Mouse (Mus musculus) midbrain, postnatal 0 days (tissue): ENCODE results near the gene Tmem217. TPM values are rescaled to one million over a fixed set of nuclear protein-coding genes. Genes with fewer than 3 reads are reported as not detected.
"Not testable (repeated sequence)": the region's sequence is repeated elsewhere in the genome, so short reads cannot be mapped to it uniquely, and the experiment has no call there.

Experiments
- ATAC-seq: fragments of 200-750 bp; cut with Nextera tagmentation; 2 replicates; pipeline ENCODE4 v1.8.0; 2017; ENCODE audit warnings: moderate number of reproducible peaks, mild to moderate bottlenecking, moderate TSS enrichment, moderate library complexity; ENCODE audit not compliant: low FRiP score
- DNase-seq: peaks from one replicate; pipeline ENCODE4 v3.0.0-alpha.2; 2015; ENCODE audit warnings: low spot score
- H3K27ac ChIP-seq: fragments of 300-500 bp; sonication (generic); 2 replicates; pipeline ENCODE4 v1.5.1; 2014; ENCODE audit warnings: low read depth, mild to moderate bottlenecking, low read length, mixed read lengths
- H3K27me3 ChIP-seq: fragments of 300-500 bp; sonication (generic); 2 replicates; pipeline ENCODE4 v1.6.1; 2014; ENCODE audit warnings: low read length, control low read depth, mixed read lengths; ENCODE audit not compliant: insufficient read depth
- H3K36me3 ChIP-seq: fragments of 300-500 bp; sonication (generic); 2 replicates; pipeline ENCODE4 v1.6.1; 2014; ENCODE audit warnings: low read length, control low read depth, mixed read lengths; ENCODE audit not compliant: insufficient read depth
- H3K4me1 ChIP-seq: fragments of 300-500 bp; sonication (generic); 2 replicates; pipeline ENCODE4 v1.6.1; 2014; ENCODE audit warnings: mild to moderate bottlenecking, control low read depth, antibody characterized with exemption, low read length, mixed read lengths; ENCODE audit not compliant: insufficient read depth
- H3K4me2 ChIP-seq: fragments of 300-500 bp; sonication (generic); 2 replicates; pipeline ENCODE4 v1.6.1; 2014; ENCODE audit warnings: low read depth, mild to moderate bottlenecking, low read length, mixed read lengths; ENCODE audit not compliant: poor library complexity, severe bottlenecking
- H3K4me3 ChIP-seq: fragments of 300-500 bp; sonication (generic); 2 replicates; pipeline ENCODE4 v1.5.1; 2014; ENCODE audit warnings: low read depth, mild to moderate bottlenecking, low read length, moderate library complexity
- H3K9ac ChIP-seq: fragments of 300-500 bp; sonication (generic); replicated peaks from 2 replicates; pipeline ENCODE4 v1.6.1; 2014; ENCODE audit warnings: mild to moderate bottlenecking, low read length, moderate library complexity, mixed read lengths; ENCODE audit not compliant: poor library complexity, severe bottlenecking
- H3K9me3 ChIP-seq: fragments of 300-500 bp; sonication (generic); 2 replicates; pipeline ENCODE4 v1.6.1; 2016; ENCODE audit warnings: low read length, control low read depth
- CTCF ChIP-seq: IDR thresholded peaks from 2 replicates; pipeline ENCODE4 v1.5.1; 2016; ENCODE audit warnings: antibody characterized with exemption, mild to moderate bottlenecking
- WGBS: fragments of 180-500 bp; shearing (Covaris S2); extraction: QIAGEN DNeasy Blood & Tissue Kit; methylation state at CpG from one replicate; pipeline ENCODE4 v1.1.7; 2014; 5-methylcytosine and 5-hydroxymethylcytosine counted together
- polyA plus RNA-seq: library from polyadenylated mRNA; unstranded; fragments of >200 nt; fragmentation: Nextera tagmentation; extraction: Ambion mirVana; gene quantifications from 2 replicates; pipeline ENCODE4 v1.2.1, GENCODE M21; 2015
- total RNA-seq: library from RNA; depleted of rRNA; stranded (reverse); fragments of >200 nt; gene quantifications from 2 replicates; pipeline ENCODE4 v1.2.3, GENCODE M21; 2014

The Tmem217 gene
- total and polyA plus RNA-seq, 2 experiments from 2014 or later: 0.84 TPM; not detected in 1

DNA sequence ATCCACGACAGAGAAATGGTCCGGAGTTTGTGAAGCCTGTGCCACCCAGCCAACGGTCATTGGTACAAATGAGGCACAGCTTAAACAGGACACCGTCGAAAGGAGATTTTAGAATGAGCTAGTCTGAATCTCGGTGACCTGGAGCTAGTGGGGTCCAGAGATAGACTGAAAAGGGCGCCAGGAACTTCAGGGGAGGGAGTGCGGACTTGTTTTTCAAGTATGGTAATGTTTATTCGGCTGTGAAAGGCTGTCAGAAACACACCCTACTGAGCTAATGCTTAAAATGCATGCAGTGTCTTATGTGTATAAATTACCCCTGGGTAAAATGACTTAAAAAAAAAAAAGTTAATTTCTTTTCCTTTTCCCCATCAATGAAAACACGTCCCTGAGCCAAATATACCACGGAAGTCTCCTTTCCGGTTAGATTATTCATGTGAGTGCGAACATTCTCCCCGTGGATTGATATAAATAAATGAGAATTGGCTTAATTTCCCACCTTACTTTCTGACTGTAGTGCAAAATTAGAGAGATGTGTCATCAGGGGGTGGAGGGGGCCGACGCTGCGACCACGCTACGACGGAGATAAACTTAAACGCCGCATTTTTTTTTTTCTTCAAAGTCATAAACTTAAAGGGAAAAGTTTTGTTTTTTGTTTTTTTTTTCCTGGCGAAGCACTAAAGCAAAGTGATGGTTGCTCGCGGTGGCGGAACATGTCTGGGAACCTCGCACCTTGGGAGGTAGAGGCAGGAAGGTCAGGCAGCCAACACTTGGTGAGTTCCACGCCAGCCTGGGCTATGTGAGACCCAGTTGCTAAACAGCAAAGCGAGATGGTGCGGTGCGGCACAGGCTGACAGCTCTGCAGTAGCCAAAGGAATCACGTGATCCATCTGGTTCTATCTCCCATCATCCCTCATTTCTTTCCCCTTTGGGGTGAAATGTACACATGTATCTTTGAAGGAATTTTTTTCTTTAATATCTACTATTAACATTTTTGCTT lies 49.2 kb downstream of the Tmem217 start:
- no peaks in the 10 kb centered on the region for H3K27me3 ChIP-seq
- no peak for TF ChIP-seq CTCF
- H3K4me2 ChIP-seq: no peak overlapping the region
- no peak overlapping the region for H3K9ac ChIP-seq
- ATAC-seq (no peak), DNase-seq (no peak)
- WGBS: 19% methylated on average over 32 of the region's 32 CpGs
- no peaks in the 10 kb centered on the region for H3K4me1 ChIP-seq
- H3K9me3 ChIP-seq: no peaks in the 10 kb centered on the region
- H3K4me3 ChIP-seq: no peak overlapping the region
- H3K36me3 ChIP-seq: no peaks in the 10 kb centered on the region
- no peak overlapping the region for H3K27ac ChIP-seq

DNA sequence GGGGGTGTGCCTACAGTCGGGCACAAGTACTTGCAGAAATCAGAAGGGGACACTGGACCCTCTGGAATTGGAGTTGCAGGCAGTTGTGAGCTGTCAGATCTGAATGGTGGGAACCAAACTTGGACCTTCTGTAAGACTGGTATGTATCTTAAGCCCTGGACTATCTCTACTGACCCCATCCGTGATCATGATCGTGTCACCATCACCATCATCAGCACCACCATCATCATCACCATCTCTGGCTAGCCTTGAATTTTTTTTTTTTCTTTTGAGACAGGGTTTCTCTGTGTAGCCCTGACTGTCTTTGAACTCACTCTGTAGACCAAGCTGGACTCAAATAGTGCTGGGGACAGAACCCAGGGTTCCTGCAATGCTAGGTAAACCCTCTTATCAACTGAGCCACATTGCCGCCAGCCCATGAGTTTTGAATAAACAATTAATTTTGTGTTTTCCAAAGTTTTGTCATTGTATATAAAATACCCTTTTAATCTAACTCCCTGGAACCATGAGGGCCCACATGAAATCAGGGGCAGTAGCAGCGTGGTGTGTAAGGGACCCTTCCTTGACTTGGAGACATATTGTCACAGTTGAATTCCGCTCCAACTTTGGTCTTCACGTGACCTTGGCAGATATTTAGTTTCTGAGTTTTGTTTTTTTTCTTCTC lies 50.0 kb downstream of the Tmem217 start:
- ATAC-seq: no peak

DNA sequence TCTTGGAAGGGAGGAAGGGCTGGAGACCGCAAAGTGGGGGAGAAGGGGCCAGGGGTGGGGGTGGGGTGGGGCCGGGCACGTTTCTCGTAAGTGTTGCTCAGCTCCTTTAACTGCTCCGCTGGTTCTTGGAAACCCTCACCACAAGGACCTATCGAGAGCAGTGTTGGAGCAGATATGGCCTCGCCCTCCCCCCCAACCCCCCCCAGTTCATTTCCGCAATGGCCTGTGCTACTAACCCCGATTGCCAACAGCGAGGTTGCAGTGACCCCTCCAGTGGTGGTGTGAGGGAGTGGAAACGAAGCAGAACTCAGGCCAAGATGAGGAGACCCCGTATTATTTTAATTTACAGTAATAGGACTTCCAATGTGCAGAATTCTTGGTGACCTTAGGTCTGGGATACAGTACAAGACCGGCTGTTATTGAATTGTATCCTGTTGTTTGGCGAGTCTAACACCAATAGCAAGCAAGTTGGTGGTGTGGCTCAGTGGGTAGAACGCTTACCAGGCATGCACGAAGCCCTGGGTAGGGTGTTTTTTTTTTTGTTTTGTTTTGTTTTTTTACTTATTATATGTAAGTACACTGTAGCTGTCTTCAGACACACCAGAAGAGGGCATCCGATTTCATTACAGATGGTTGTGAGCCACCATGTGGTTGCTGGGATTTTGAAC lies 51.2 kb downstream of the Tmem217 start:
- Histone ChIP-seq H3K9me3 (no peaks in the 10 kb centered on the region), H3K9ac (no peak overlapping the region), H3K4me2 (no peak overlapping the region), H3K4me3 (no peak overlapping the region), H3K27me3 (no peaks in the 10 kb centered on the region), H3K27ac (no peak overlapping the region), H3K4me1 (no peaks in the 10 kb centered on the region), H3K36me3 (no peaks in the 10 kb centered on the region)
- no peak for TF ChIP-seq CTCF
- ATAC-seq: no peak
- 80% methylated on average over 15 of the region's 17 CpGs for WGBS
- no peak for DNase-seq

More for the DNA sequence above, 50.0 kb downstream of the Tmem217 start:
- Histone ChIP-seq H3K9ac (no peak overlapping the region), H3K27me3 (no peaks in the 10 kb centered on the region), H3K9me3 (no peaks in the 10 kb centered on the region), H3K4me1 (no peaks in the 10 kb centered on the region), H3K4me3 (no peak overlapping the region), H3K27ac (no peak overlapping the region), H3K4me2 (no peak overlapping the region), H3K36me3 (no peaks in the 10 kb centered on the region)
- no peak for TF ChIP-seq CTCF
- DNase-seq: no peak
- WGBS: 87% methylated on average over 7 of the region's 7 CpGs

DNA sequence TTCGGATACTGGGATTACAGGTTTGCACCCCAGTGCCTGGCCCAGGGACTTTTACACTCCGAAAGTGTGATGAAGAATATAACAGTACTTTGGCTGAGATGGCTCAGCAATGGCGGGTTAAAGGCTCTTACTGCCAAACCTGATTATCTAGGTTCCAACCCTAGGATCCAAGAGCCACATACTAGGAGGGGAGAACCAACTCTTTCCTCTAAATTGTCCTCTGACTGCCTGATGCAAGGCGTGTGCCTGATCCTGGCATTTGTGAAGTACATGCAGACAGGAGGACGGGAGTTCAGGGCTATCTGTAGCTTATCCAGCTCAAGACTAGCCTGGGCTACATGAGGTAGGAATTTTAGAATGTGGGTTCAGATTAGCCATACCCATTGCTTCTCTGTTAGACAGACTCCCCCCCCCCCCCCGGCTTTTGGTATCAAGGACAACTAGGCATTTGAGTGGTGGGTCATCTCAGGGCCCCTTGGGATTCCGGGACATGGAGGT lies 51.9 kb downstream of the Tmem217 start:
- Histone ChIP-seq H3K4me3 (no peak overlapping the region), H3K9ac (no peak overlapping the region), H3K27ac (no peak overlapping the region), H3K4me1 (no peaks in the 10 kb centered on the region), H3K36me3 (no peaks in the 10 kb centered on the region), H3K4me2 (no peak overlapping the region), H3K27me3 (no peaks in the 10 kb centered on the region), H3K9me3 (no peaks in the 10 kb centered on the region)
- DNase-seq: no peak
- no peak for ATAC-seq
- 83% methylated on average over 7 of the region's 7 CpGs for WGBS
- no peak for TF ChIP-seq CTCF

DNA sequence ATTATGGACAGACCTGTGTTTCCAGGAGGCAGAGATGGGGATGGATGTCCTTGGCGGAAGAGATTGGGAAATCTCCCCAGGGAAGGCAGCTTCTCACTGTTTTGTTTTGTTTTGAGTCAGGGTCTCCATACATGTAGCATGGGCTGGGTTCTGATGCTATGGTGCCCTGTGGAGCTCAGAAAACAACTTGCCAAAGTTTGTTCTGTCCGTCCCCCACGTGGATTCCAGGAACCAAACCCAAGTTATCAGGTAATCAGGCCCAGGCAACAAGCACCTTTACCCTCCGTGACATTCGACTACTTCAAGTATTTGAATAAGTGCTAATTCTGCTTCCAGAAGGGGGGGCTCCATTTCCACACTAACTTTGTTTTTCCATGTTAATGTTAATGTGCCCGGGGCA lies 52.7 kb downstream of the Tmem217 start:
- DNase-seq (no peak), ATAC-seq (no peak)
- 87% methylated on average over 6 of the region's 6 CpGs for WGBS
- TF ChIP-seq CTCF: no peak
- Histone ChIP-seq H3K27me3 (no peaks in the 10 kb centered on the region), H3K4me2 (no peak overlapping the region), H3K27ac (no peak overlapping the region), H3K9me3 (no peaks in the 10 kb centered on the region), H3K9ac (no peak overlapping the region), H3K4me1 (no peaks in the 10 kb centered on the region), H3K36me3 (peaks cover 3% of the 10 kb centered on the region), H3K4me3 (no peak overlapping the region)

DNA sequence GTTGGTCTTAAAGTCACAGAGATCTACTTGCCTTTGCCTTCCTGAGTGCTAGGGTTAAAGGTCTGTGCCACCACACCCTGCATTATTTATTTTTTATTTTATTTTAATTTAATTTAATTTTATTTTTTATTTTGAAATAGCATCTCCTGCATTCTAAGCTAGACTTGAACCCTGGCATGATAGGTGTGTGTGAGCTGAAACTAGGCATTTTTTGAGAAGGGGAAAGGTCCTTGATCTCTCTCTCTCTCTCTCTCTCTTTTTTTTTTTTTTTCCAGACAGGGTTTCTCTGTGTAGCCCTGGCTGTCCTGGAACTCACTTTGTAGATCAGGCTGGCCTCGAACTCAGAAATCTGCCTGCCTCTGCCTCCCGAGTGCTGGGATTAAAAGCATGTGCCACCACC lies 53.2 kb downstream of the Tmem217 start:
- 91% methylated on average over 2 of the region's 2 CpGs for WGBS
- H3K4me2 ChIP-seq, H3K4me1 ChIP-seq, H3K9me3 ChIP-seq, ATAC-seq, H3K36me3 ChIP-seq, H3K27ac ChIP-seq, H3K27me3 ChIP-seq, H3K4me3 ChIP-seq, DNase-seq, H3K9ac ChIP-seq: not testable (repeated sequence)
